Mouse (Mus musculus): ENCODE results near the gene Rorc.

The Rorc gene

DNA sequence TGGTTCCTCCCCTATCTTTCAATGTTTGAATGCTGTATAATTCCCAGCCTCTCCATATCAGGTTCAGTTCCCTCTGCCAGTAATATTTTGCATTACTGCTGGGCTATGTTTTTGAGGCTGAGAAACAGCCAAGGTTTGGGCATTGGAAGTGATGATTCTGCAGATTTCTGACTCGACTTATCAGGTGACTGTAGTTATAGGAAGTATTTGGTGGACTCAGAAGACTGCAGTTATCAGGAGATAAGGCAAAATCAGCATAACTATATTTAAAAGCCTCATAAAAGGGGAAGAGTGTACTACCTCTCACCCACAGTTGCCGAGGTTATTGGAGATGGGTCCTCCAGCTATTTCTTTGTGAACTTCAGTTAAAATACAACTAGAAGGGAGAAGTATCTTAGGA is 58.4 kb downstream of the Rorc start:
- no peak for DNase-seq (ENCODE audit: low spot score)

DNA sequence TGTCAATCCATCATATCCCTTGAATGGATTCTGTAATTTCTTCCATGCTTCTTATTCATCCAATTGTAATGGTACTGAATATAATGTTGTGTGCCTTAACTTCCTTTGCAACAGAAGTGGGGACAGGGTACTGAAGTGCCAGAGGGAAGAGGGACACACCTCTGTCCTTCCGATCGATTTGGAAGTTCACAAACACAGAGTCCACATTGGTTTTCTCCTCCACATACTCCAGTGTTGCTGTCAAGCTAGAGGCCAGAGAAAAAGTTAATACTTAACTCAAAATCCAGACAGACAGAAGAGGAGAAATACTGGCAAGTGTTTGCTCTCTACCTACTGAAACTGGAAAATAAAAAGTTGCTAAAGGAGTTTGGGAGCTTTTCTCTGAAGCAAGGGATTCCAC is 61.7 kb downstream of the Rorc start:
- DNase-seq (ENCODE audit: low spot score), result no peak

DNA sequence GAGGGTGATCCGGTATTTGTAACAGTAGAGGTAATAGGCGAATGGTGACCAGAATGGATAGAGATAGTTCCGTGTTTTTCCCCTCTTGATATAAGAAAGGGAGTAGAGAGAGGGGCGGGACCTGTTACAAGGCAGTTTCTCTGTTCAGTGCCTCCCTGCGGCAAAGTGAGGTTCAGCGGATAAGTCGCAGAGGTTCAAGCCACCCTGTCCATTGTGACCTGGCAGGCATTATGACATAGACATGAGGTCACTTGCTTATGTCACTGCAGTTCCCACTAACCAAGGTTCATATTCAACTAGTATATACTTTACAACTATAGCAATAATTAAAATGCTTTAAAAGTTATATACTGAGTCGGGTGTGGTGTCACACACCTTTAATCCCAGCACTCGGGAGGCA is 63.8 kb downstream of the Rorc start:
- DNase-seq (ENCODE audit: low spot score), result no peak

DNA sequence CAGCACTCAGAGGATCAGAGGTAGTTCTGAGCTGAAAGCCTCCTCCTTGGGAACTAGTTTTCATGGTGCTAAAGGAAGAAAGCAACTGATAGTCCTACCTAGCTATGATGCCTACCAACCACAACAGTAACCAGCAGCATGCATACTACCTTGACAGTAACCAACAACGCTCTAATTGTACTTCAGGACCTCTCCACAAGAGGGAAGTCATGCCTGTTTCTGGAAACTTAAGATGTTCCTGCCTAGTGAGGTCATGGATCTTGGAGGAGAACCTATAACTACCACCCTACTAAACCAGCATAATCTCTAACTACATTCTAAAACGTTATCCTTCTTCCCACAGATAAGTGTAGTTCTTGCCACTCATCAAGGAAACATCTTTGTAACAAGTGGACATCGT is 68.6 kb downstream of the Rorc start:
- peak; percentile 26 for DNase-seq (ENCODE audit: low spot score)

DNA sequence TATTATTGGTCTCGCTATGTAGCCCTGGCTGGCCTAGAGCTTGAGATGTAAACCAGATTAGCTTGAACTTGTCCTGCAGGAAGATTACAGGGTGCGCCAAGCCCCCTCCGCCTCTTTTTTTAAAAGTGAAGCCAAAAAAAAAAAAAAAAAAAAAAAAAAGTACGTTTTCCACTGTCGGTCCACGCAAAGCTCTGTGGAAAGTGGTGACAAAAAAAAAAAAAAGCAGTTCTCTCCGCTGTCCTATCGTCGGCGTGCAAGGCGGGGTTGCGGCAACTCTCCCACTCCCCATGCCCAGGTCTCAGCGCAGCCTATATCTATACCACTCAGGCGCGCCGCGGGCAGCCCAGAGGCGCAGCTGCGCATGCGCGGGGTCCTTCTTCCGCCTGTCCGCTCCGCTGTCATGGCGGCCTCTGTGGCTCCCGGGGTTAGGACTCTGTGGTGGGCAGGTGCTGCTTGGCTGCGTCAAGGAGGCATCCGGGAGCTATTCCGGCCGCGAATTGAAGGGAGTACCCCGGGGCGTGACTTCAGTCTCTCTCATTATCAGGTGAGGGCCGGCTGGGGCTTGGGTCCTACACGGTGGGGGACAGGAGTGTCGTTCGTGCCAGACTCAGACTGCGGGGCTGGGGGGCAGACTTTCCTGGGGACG is 70.5 kb downstream of the Rorc start, which contains the start of gene Mrpl9:
Mrpl9 (plus strand) TSS at position 368 of the 646 bp plus-strand sequence.
- DNase-seq (ENCODE audit: low spot score), result peak; percentile 96

DNA sequence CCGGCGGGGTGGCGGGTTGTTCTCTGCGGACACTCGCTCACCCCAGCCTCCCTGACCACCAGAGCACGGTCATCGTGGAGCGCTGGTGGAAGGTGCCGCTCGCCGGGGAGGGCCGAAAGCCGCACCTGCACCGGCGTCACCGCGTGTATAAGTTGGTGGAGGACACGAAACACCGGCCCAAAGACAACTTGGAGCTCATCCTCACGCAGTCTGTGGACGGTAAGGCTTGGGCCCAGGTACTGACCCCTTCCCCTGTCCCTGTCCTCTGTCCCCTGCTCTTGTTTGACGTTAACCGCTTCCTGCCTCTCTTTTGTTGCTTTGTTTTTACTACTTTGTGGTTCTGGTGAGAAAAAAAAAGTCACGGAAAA is 71.0 kb downstream of the Rorc start, which contains the start of gene Oaz3:
Oaz3 (minus strand) TSS at position 319 of the 368 bp plus-strand sequence.
- DNase-seq (ENCODE audit: low spot score), result no peak
